Mouse (Mus musculus) erythroid progenitor cell, adult 5-6 weeks (primary cell): ENCODE measurements around the gene R3hdm4. TPM values are rescaled to one million over a fixed set of nuclear protein-coding genes. Genes with fewer than 3 reads are reported as not detected.
A peak's percentile ranks its signal among the peaks of the same experiment; 100 is the strongest.
"Not testable (repeated sequence)": the region's sequence is repeated elsewhere in the genome, so short reads cannot be mapped to it uniquely, and the experiment has no call there.

Experiments used
- ATAC-seq: replicated peaks from 2 replicates; pipeline ENCODE4 v1.8.0; 2016; ENCODE audit warnings: moderate number of reproducible peaks, mild to moderate bottlenecking, moderate TSS enrichment, inconsistent platforms; ENCODE audit not compliant: poor library complexity, low FRiP score, severe bottlenecking
- total RNA-seq, 2 experiments: library from RNA; stranded (forward) in 1 of 2; stranded (reverse) in 1 of 2; fragments of 150-400 nt in 1 of 2; fragments of 186-747, 209-891 nt in 1 of 2; gene quantifications; 2 replicates each; pipeline versions ENCODE4 v1.2.3 to v1.2.4; 2015 to 2017; ENCODE audit warnings: low replicate concordance in 2 of 2

R3hdm4 gene
- total RNA-seq (2015; ENCODE audit: low replicate concordance) (60.2 and 65.4 TPM in 2 replicates), total RNA-seq (2017; ENCODE audit: low replicate concordance) (37.4 and 45.8 TPM in 2 replicates)

GRCm38 (mm10) chr10:79920958-79921535 is at the start of gene R3hdm4:
Gene R3hdm4 (minus strand): TSS chr10:79921208.
- no peak for ATAC-seq

GRCm38 (mm10) chr10:79970415-79971182 is 49.6 kb upstream of the R3hdm4 start, which contains the start of gene Grin3b:
Gene Grin3b (plus strand): TSS chr10:79970715.
- no peak for ATAC-seq

GRCm38 (mm10) chr10:79969124-79969568 is 48.1 kb upstream of the R3hdm4 start:
- no peak for ATAC-seq

DNA sequence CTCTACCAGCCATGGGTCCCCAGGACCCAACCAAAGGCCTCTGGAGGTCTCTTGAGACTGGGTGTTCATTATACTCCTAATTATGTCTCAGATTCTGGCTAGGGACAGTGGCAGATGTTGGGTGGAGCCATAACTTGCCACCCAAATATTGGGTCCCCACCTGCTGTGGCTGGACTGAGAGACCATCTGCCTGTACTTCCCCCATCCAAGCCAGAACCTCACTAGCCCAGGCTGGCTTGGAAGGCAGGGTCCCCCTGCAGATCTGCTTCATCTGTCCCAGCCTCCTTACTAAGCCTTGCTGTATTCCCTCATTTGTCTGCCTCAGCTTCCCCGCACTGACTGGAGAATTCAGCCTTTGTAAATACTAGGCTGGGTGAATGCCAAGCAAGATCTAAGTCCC is 47.2 kb upstream of the R3hdm4 start:
- no peak for ATAC-seq

- no peak for ATAC-seq
These were observed 45.9 kb upstream of the R3hdm4 start for GRCm38 (mm10) chr10:79966886-79967400.

- ATAC-seq = no peak
These were observed 44.3 kb upstream of the R3hdm4 start for GRCm38 (mm10) chr10:79965325-79965724.

DNA sequence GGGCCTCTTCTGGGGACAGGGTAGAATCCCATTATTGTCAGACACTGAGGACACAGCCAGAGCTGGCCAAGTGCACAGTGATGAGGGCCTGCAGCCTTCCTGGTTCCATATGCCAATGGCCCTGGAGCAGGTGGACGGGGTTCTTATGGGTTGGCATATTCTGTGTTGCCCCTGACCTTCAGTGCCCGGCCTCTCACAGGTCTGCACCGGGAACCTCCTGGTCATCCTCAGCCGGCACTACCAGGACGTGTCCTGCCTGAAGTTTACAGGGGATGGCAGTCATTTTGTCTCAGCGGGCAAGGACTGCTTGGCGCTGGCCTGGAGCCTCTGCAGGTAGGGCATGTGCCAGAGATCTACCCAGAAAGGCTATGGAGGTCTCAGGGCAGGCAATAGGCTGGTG is 43.7 kb upstream of the R3hdm4 start:
- no peak for ATAC-seq

DNA sequence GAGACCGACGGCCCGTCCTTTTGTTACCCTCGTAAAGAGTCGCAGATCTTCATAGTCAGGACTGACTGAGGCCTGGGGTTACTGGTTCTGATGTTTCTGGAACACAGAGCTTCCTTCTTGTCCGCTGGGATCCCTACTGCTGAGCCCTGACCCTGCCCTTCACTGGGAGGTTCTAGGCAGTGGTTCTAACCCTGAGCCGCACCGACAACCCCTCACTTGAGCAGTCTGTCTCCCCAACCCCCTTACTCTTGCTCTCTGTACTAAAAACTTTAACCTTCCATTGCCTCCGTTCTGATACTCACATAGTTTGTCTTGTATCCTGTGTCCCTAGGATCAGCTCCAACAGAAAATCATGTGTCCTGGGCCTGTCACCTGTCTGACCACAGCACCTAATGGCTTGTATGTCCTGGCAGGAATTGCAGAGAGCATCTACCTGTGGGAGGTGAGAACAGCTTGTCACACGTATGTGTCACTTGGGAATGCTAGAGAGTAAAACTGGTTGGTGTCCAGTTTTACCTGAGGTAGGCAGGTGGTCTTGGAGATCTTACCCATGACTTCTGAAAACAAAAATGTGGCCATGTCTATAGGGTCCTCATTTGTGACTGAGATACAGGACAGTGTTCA is 39.8 kb upstream of the R3hdm4 start:
- ATAC-seq = no peak

DNA sequence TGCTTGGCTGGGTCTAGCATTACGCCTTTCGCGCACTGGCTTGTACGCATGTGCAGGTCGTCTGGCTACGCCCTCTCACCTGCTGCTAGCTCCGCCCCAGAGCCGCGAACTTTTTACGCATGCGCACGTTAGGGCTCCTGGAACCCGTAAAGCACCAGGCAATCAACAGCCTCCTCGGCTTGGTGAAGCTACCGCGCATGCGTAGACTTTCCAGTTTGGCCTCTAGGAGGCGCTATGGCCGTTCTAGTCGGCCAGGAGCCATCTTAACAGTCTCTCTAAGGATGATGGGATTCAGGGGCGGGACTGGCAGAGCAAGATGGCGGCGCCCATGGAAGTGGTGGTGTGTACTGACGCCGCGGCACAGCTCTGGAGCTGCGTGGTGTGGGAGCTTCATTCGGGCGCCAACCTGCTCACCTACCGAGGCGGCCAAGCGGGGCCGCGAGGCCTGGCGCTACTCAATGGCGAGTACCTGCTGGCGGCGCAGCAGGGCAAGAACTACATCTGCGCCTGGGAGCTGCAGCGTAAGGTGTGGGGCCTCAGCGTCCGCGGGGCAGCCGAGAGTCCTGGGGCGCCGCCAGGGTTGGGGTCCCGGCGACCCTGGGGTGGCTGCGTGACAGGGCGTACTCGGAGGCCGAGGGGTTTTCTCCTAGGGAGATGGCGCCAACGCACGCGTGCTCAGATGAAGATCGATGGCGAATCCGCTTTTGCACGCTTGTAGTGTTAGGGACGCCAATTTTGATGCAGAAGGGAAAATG is 39.0 kb upstream of the R3hdm4 start, which contains the start of gene Wdr18:
Gene Wdr18 (plus strand): TSS at position 306 of the 755 bp plus-strand sequence.
- peak; percentile 94 for ATAC-seq

DNA sequence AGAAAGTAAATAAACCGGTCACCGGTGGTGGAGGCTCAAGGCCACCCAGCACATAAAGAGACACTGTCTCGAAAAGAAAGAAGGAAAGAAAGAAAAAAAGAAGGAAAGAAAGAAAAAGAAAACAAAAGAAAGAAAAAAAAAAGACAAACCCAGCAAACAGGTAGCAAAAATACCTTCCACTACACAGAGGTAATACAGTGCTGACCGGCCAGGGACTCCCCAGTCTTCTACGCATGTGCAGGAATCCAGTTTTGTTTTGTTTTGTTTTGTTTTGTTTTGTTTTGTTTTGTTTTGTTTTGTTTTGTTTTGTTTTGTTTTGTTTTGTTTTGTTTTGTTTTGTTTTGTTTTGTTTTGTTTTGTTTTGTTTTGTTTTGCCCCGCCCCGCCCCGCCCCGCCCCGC is 38.4 kb upstream of the R3hdm4 start:
- not testable (repeated sequence) for ATAC-seq

GRCm38 (mm10) chr10:79958140-79958816 is 37.3 kb upstream of the R3hdm4 start:
- peak; percentile 45 for ATAC-seq

DNA sequence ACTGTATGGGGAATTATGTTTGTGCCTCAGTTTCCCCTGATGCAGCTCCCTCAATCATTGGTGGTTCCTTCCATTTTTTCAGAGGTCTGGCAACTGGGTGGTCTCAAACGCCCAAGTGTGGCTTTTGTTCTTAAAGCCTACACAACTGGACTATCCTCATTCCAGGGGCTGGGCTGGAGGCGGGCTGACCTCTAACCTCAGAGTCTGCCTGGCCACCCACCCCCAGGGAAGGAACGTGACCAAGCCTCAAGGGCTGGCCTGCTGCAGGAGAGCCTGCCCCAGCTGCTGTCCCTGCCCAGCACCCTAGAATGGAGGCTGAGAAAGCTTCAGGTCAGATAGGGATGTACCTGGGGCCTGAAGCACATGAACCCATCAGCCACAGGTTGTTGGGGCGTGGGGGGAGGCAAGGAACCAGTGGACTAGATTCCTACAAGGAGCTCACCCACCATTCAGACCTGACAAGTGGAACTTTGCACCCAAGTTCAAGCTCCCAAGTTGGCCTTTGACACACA is 35.7 kb upstream of the R3hdm4 start:
- ATAC-seq = no peak

GRCm38 (mm10) chr10:79955691-79956090 is 34.7 kb upstream of the R3hdm4 start:
- no peak for ATAC-seq

- ATAC-seq = no peak
These were observed 32.9 kb upstream of the R3hdm4 start for GRCm38 (mm10) chr10:79953946-79954345.

- no peak for ATAC-seq
These were observed 29.7 kb upstream of the R3hdm4 start for GRCm38 (mm10) chr10:79950661-79951060.

GRCm38 (mm10) chr10:79949873-79950272 is 28.9 kb upstream of the R3hdm4 start:
- no peak for ATAC-seq

DNA sequence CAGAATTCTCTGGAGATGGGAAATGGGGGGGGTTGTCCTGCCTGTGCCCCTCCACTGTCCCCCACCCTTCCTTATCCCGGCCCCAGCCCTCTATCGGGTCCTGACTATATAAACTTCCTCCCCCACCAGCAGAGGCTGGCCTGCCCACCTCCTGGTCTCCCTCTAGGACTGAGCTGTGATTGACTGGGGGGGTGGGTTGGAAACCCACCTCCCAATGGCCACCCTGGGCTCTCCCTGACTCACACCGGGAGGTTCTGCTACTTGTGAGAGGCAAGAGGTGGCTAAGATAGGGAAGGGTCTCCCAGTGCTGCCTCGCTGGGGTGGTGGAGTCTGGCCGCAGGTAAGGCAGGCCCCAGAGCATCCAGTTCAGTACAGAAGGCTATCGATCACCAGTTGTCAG is 26.5 kb upstream of the R3hdm4 start:
- no peak for ATAC-seq

- ATAC-seq = no peak
These were observed 25.8 kb upstream of the R3hdm4 start for GRCm38 (mm10) chr10:79946752-79947322.
